Mouse (Mus musculus): ENCODE data around the gene Thsd4.
"Not testable (repeated sequence)": the region's sequence is repeated elsewhere in the genome, so short reads cannot be mapped to it uniquely, and the experiment has no call there.

Gene Thsd4

GRCm38 (mm10) chr9:59985900-59986572 is 535.8 kb downstream of the Thsd4 start:
- DNase-seq (ENCODE audit: low spot score) = no peak

GRCm38 (mm10) chr9:59981116-59981515 is 540.7 kb downstream of the Thsd4 start:
- DNase-seq (ENCODE audit: low spot score) = no peak

GRCm38 (mm10) chr9:59971263-59971662 is 550.6 kb downstream of the Thsd4 start:
- no peak for DNase-seq (ENCODE audit: low spot score)

- peak; percentile 73 for DNase-seq (ENCODE audit: low spot score)
Measured at GRCm38 (mm10) chr9:59969383-59969782, 552.5 kb downstream of the Thsd4 start.

- no peak for DNase-seq (ENCODE audit: low spot score)
Measured at GRCm38 (mm10) chr9:59965046-59965445, 556.8 kb downstream of the Thsd4 start.

GRCm38 (mm10) chr9:59964367-59964766 is 557.5 kb downstream of the Thsd4 start:
- DNase-seq (ENCODE audit: low spot score) = no peak

GRCm38 (mm10) chr9:59961201-59961955 is 560.5 kb downstream of the Thsd4 start:
- DNase-seq (ENCODE audit: low spot score) = no peak

- DNase-seq (ENCODE audit: low spot score) = no peak
Measured at GRCm38 (mm10) chr9:59960559-59960958, 561.3 kb downstream of the Thsd4 start, which contains the start of gene Nr2e3. Gene Nr2e3, minus strand, starts transcription at chr9:59960659.

GRCm38 (mm10) chr9:59959276-59959675 is 562.6 kb downstream of the Thsd4 start:
- peak; percentile 92 for DNase-seq (ENCODE audit: low spot score)

GRCm38 (mm10) chr9:59958115-59958514 is 563.7 kb downstream of the Thsd4 start:
- not testable (repeated sequence) for DNase-seq (ENCODE audit: low spot score)

- no peak for DNase-seq (ENCODE audit: low spot score)
Measured at GRCm38 (mm10) chr9:59956496-59956895, 565.4 kb downstream of the Thsd4 start.

GRCm38 (mm10) chr9:59955692-59956091 is 566.2 kb downstream of the Thsd4 start:
- no peak for DNase-seq (ENCODE audit: low spot score)

- no peak for DNase-seq (ENCODE audit: low spot score)
Measured at GRCm38 (mm10) chr9:59955199-59955598, 566.6 kb downstream of the Thsd4 start.

GRCm38 (mm10) chr9:59953556-59953955 is 568.3 kb downstream of the Thsd4 start:
- no peak for DNase-seq (ENCODE audit: low spot score)

GRCm38 (mm10) chr9:59952515-59953070 is 569.3 kb downstream of the Thsd4 start:
- peak; percentile 51 for DNase-seq (ENCODE audit: low spot score)

GRCm38 (mm10) chr9:59951943-59952342 is 569.9 kb downstream of the Thsd4 start:
- no peak for DNase-seq (ENCODE audit: low spot score)

- no peak for DNase-seq (ENCODE audit: low spot score)
Measured at GRCm38 (mm10) chr9:59951001-59951750, 570.7 kb downstream of the Thsd4 start.

- no peak for DNase-seq (ENCODE audit: low spot score)
Measured at GRCm38 (mm10) chr9:59949981-59950380, 571.9 kb downstream of the Thsd4 start.

- no peak for DNase-seq (ENCODE audit: low spot score)
Measured at GRCm38 (mm10) chr9:59949511-59949910, 572.3 kb downstream of the Thsd4 start.

GRCm38 (mm10) chr9:59948691-59949250 is 573.1 kb downstream of the Thsd4 start:
- no peak for DNase-seq (ENCODE audit: low spot score)

GRCm38 (mm10) chr9:59948226-59948625 is 573.6 kb downstream of the Thsd4 start:
- no peak for DNase-seq (ENCODE audit: low spot score)

- no peak for DNase-seq (ENCODE audit: low spot score)
Measured at GRCm38 (mm10) chr9:59947271-59947670, 574.6 kb downstream of the Thsd4 start.

Data from adipocyte (in vitro differentiated cells).